Mouse (Mus musculus) kidney, postnatal 14 days (tissue): ENCODE measurements around the gene Cops7a.
A peak's percentile ranks its signal among the peaks of the same experiment; 100 is the strongest.

Source experiments
- DNase-seq: peaks from one replicate; pipeline ENCODE4 v3.0.0; 2022; ENCODE audit warnings: mixed read lengths

Gene Cops7a

GRCm38 (mm10) chr6:124958127-124958526 lies 7.2 kb downstream of the Cops7a start:
- no peak for DNase-seq

- DNase-seq = no peak
Observed at GRCm38 (mm10) chr6:124955212-124955611, 10.1 kb downstream of the Cops7a start.

- no peak for DNase-seq
Observed at GRCm38 (mm10) chr6:124953991-124954715, 11.2 kb downstream of the Cops7a start.

GRCm38 (mm10) chr6:124943526-124943925 lies 21.8 kb downstream of the Cops7a start:
- no peak for DNase-seq

- no peak for DNase-seq
Observed at GRCm38 (mm10) chr6:124941679-124942078, 23.7 kb downstream of the Cops7a start.

DNA sequence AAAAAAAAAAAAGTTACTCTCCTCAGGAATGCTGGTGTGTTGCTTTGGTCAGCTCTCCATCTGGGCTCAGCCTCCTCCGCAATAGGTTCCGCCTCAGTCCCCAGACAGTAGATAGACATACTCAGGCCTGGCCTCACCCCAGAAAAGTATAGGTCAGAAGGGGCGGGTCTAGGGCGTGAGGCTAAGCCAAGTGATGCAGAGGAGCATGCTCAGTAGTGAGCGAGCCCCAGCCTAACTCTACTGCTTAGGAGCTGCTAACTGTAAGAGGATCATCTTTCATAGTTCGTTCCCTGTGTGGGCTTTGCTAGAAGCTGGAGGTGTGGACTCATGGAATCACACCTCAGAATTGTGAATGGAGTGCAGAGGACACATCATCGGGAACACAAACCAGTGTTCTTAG lies 26.8 kb downstream of the Cops7a start:
- DNase-seq = no peak

- DNase-seq = no peak
Observed at GRCm38 (mm10) chr6:124937493-124937892, 27.8 kb downstream of the Cops7a start.

DNA sequence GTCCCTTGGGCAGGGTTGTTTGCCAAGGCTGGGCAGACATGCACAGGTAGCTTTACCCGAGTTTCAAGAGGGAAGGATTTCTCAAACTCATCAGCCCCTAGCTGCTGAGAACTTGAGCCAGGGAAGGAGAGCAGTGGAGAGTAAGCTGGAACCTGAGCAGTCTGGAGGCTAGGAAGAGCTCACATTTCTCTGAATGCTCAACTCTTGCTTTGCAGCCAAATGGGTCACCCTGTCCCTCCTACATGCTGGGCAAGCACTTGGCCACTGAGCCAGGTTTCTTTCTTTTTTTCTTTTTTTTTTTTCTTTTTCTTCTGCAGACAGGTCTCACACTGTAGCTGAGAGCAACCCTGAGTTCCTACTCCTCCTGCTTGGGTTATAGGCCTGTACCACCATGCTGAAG lies 28.7 kb downstream of the Cops7a start:
- no peak for DNase-seq

DNA sequence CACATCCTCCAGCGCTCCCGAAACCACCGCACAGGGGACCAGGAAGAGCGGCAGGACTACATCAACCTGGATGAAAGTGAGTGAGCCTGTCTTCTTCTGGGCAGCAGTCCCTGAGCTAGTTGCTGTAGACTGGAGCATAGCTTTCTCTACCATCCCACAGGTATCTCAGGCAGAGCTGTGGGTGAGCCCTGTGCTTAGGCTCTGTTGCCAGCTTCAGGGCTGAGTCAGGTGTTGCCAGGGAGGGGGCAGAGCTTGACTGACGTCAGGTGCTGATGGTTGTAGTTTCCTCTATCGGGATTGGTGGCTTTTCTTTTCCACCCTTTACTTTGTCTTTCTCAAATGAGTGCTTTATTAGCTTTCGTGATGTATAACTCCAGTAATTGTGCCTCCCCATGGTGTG lies 30.7 kb downstream of the Cops7a start:
- DNase-seq = no peak

GRCm38 (mm10) chr6:124933127-124933526 lies 32.2 kb downstream of the Cops7a start:
- DNase-seq = no peak

DNA sequence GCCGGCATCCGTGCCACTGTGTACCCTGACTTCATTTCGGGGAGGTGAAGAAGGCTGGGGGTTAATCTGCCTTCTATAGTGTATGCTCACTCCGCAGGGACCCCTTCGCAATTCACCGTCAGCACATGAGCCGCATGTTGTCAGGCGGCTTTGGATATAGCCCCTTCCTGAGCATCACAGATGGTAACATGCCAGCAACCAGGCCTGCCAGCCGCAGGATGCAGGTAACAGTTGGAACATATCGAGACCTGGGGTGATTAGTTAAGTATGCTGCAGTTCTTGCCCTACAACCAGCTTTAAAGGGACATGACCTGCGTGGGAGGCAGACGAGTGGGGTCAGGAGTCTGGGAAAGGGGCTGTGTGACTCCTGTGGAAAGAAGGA lies 33.0 kb downstream of the Cops7a start:
- DNase-seq = no peak

DNA sequence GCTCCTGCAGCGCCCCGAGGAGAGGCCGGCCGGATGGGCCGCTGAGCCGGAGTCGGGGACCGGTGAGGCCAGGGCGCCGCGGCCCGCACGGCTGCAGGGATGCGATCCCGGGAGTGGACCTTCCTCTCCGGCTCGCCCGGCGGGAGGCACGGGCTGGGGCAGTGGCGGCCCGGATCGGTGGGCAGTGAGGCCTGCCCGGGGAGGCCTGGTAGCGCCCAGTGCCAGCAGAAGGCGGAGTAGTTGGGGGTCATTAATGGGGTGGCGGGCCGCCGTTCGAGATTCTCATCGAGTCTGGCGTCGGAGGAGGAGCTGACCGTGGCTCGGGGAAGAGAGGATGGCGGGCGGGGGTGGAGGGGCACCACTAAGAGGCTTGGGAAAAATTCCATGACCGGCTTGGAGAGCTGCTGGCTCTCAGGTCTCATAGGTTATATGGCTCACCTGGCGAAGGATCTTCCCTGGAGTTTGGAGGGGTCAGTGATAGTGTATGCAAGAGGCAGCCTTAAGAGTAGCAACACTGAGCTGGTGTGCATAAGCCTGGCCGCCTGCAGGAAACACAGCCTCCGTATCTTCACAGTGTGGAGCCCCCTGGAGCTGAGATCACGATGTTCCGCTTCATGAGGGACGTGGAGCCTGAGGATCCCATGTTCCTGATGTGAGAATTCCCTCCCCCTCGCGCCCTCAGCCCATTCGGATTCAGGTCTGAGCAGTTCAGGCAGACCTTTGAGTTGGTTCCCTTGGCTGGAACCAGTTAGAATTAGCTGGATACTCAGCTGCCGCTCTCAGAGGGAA lies 33.6 kb downstream of the Cops7a start:
- DNase-seq = peak; percentile 60

DNA sequence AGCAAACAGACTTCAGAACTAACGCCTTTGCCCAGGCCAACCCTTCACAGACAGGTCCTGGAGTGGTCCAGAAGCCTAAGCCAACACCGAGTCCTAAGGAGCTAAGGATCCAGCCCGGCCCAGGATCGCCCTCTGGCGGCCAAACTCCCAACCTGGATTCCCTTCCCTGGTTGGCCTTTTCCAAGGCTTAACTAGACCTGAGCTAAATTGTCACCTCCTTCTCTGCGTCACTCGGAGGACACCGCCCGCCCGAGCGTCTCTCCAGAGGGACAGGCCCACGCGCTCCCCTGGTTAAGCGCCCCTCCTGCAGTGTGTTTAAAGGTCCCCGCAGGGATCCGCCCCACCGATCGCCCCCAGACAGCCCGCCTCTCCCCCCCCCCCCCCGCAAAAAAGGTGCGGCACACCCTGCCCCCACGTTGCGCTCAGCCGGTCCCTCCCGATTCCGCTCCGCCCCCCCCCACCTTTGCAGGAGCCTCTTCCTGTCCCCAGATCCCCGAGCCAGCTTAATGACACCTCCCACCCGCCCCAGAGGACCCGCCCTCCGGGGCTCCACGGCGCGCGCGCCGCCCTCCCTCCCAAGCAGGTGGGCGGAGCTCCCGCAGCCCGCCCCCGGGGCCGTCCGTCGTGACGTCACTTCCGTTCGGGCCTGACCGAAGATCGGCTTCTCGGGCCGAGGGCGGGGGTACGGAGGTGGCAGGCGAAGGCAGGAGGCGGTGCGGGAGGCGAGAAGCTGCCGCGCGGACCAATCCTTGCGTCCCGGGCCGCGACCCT lies 34.4 kb downstream of the Cops7a start, which contains the start of gene Mlf2:
Mlf2 (plus strand) TSS at position 633 of the 771 bp plus-strand sequence.
- DNase-seq = peak; percentile 99

DNA sequence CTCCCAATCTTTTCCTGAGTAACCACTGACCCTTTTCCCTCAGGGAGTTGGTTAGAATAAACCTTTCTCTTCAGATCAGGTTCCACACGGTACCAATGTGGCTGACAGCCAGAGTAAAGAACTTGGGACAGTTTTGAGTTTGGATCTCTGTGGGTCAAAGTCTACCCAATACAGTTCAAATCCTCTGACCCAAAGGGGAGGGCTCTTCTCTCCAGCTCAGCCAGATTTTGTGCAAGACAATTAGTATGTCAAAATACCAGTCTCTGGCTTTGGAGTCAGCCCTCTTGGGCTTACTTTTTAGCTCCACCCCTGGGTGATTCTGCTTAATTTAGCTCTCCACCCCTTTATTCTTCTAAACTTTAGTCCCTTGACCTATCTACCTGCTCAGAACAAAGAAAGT lies 35.1 kb downstream of the Cops7a start:
- DNase-seq = peak; percentile 62

- DNase-seq = peak; percentile 63
Observed at GRCm38 (mm10) chr6:124925941-124926340, 39.4 kb downstream of the Cops7a start.

DNA sequence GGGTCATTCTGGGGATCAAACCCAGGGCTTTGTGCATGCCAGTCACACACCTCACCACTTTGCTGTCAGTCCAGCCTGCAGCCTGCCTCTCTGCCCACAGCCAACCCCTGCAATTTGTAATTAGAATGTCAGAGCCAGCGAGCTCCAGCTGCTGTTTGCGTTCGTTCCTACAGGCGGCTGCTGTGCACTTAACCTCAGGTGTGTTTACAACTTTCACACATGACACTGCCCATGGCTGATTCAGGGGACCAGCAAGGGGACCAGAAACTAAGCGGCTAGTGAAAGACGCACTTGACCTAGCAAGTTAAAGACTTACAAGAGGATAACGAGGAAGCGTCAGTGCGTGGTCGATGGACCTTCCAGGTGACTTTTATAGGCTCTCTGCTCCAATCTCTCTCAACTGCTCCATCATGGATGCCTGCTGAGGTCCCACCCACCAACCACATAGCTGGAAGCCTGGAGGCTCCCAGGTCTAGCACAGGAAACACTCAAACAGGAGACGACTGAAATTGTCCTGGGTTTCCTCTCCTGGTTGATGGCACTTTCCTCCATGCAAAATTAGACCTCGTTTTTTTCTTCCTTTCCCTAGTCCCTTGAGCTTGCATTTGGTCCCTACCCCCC lies 40.1 kb downstream of the Cops7a start:
- DNase-seq = peak; percentile 58

GRCm38 (mm10) chr6:124921539-124921938 lies 43.8 kb downstream of the Cops7a start:
- no peak for DNase-seq

DNA sequence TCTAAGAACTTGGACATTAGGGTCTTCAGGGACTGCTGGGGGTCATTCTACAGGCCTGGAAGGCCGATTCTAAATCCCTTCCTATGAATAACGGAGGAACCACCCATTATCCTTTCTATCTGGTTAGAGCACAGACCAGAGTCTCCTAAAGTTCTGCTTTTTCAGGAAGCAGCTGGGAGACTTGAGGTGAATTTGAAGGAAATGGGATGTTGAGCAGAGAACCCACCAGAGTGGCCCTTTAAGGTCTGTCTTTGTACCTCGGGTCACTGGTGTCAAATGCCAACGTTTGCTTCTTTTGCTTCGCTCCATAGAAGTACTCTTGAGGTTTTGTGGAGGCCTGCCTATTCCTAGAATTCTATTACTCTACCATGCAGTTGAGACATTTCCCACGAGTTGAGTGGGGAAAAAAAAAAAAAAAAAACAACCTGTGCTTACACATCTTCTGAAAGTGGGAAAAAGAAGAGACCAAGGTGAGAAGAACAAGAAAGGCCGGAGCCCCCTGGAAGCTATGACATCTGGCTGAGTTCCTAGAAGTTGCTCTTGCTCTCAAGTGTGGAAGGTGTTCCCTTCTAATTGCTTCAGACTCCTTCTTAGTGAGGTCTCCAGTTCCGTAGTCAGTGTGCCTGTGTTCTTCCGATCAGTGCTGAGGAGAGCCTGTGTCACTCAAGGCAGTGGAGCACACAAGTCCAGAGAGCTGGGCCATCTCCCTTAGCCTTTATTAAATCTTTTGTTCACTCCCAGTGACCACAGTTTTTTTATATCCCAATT lies 44.8 kb downstream of the Cops7a start:
- no peak for DNase-seq

DNA sequence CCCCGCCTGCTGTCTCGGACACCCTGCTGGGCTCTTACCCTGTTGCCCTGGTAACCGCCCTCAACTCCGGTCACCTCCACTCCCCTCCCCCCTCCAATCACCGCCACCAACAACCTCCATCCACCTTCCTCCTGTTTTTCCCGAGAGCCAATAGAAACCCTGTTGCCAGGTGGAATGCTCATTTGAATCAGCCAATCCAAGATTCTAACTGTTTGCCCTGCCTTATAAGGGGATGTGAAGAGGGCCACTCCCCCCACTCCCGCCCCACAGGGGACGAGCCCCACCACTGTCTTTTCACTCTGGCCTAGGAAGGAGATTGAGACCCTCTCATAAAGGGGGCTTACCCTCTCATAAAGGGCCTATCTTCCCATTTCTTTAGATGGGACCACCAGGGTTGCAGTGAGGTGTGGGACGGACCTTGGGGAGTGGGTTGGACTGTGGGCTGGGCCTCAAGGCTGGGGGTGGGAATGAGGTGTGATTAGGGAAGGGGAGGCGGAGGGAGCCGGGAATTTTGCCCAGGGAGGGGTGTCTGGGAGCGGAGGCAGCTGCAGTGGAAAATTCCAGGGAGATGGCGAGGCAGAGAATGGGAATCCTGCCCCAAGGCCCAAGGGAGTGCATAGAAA lies 45.5 kb downstream of the Cops7a start, which contains the start of gene Ptms:
Ptms (minus strand) TSS at position 409 of the 623 bp plus-strand sequence.
- DNase-seq = peak; percentile 98

DNA sequence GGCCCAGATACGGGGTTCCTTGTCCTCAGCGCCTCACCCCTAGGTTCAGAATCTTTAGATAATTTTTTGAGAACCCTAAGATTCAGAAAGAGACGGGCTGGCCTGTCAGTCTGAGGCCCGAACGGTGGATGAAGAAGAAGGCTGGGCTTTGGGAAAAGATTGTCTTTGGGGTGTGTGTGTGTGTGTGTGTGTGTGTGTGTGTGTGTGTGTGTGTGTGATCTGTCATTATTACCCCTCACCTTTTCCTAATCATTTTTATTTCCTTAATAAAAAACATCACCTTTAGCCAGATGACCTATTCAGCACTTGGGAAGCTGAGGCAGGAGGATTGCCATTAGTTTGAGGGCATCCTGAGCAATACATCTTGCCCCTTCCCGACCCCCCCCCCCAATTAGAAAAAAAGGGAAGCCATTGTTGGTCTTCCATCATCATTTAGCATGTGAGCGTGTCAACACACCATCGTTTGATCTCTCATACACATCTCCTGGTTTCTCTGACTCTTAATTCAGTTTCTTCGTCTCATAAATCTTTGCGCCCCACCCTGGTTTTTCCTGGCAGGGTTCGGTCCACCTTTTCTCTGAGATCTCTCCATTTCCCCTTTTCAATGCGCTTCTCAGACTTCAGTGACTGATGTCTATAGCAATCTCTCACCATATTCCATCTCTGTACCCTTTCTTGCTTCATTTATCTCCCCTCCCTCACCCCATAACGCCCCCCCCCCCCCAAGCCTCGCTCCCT lies 46.3 kb downstream of the Cops7a start:
- no peak for DNase-seq

GRCm38 (mm10) chr6:124918331-124918690 lies 47.0 kb downstream of the Cops7a start:
- no peak for DNase-seq
